Mouse (Mus musculus) kidney, adult 2 months (tissue): ENCODE data around the gene Afmid.

Experiments
- CTCF ChIP-seq: fragments of 200-500 bp; conservative IDR thresholded peaks from 2 replicates; pipeline ENCODE4 v1.5.1; 2011; ENCODE audit warnings: low read depth, mild to moderate bottlenecking, control low read depth, low read length, moderate library complexity, mixed read lengths; ENCODE audit not compliant: insufficient read depth, insufficient read length
- POLR2A ChIP-seq: fragments of 200-500 bp; IDR thresholded peaks from one replicate; pipeline ENCODE4 v1.6.1; 2011; ENCODE audit warnings: low read depth, low read length, control low read depth

- TF ChIP-seq POLR2A (no peak), CTCF (no peak)
Observed at GRCm38 (mm10) chr11:117863174-117863856, 37.6 kb downstream of the Afmid start.
